In genomic region chr7:3448737-3449454, GRCm38 (mm10) we compare ENCODE assay signal across 9 mouse cellular contexts. TPM values are rescaled to one million over a fixed set of nuclear protein-coding genes. Genes with fewer than 3 reads are reported as not detected.
DNase-seq lines count a peak whose midpoint lies in the region; ATAC-seq and TF ChIP-seq lines count a peak whose summit lies in the region.
"Had no signal": no experiment of that assay in that cellular context is flagged by ENCODE, and none has a peak within 500 bp of the region (broad histone marks: within the 10 kb centered on the region; RNA-seq: fewer than 3 reads in every experiment).

No protein-coding gene starts in this region.

- H3K9ac ChIP-seq in heart, embryonic 12.5 days, result no peak overlapping the region
- H3K9ac ChIP-seq: embryonic facial prominence, embryonic 13.5 days had no signal

- no peaks in the 10 kb centered on the region for H3K27me3 ChIP-seq in embryonic facial prominence, embryonic 10.5 days (replicated peaks; ENCODE audit: low read depth, poor library complexity, severe bottlenecking)
- peaks cover 26% of the 10 kb centered on the region for H3K27me3 ChIP-seq in heart, embryonic 12.5 days (replicated peaks)

- TF ChIP-seq POLR2A in olfactory bulb, adult 2 months (IDR thresholded peaks at IDR 0.05; ENCODE audit: insufficient read depth, low read depth, low read length), result no peak

- no peak overlapping the region for H3K4me3 ChIP-seq in embryonic facial prominence, embryonic 10.5 days
- no peak overlapping the region for H3K4me3 ChIP-seq in heart, embryonic 12.5 days
- no peak overlapping the region for H3K4me3 ChIP-seq in olfactory bulb, adult 2 months (ENCODE audit: insufficient read depth, low read depth, low read length)
- H3K4me3 ChIP-seq: embryonic facial prominence, embryonic 13.5 days had no signal

- peak; percentile 63 for DNase-seq in 416B (ENCODE audit: low read depth)
- DNase-seq in adrenal gland, adult 8-10 months, result peak; percentile 52
- peak; percentile 85 for DNase-seq in embryonic facial prominence, embryonic 10.5 days (ENCODE audit: low spot score)
- DNase-seq in kidney, postnatal 14 days, result peak; percentile 74
- DNase-seq in lung, adult 18-20 months, result peak; percentile 28 to 38
- DNase-seq in thymus, postnatal 0 days (ENCODE audit: low spot score), result peak; percentile 33

- no peak for ATAC-seq in heart, embryonic 12.5 days (ENCODE audit: insufficient number of reproducible peaks, low FRiP score)

- peak; percentile 84 for TF ChIP-seq CTCF in olfactory bulb, adult 2 months (IDR thresholded peaks at IDR 0.05; ENCODE audit: insufficient read depth, low read depth, low read length)

- no peaks in the 10 kb centered on the region for H3K9me3 ChIP-seq in embryonic facial prominence, embryonic 10.5 days
- H3K9me3 ChIP-seq in heart, embryonic 12.5 days (replicated peaks), result no peaks in the 10 kb centered on the region
- H3K9me3 ChIP-seq: embryonic facial prominence, embryonic 13.5 days had no signal

- peak overlapping the region; percentile 41 for H3K4me2 ChIP-seq in heart, embryonic 12.5 days
- H3K4me2 ChIP-seq: embryonic facial prominence, embryonic 13.5 days had no signal

- WGBS in embryonic facial prominence, embryonic 10.5 days, result 22% methylated on average over 15 of the region's 15 CpGs
- WGBS in heart, embryonic 12.5 days, result 17% methylated on average over 15 of the region's 15 CpGs
- WGBS in olfactory bulb, adult 2 months, result 18% methylated on average over 15 of the region's 15 CpGs

- H3K4me1 ChIP-seq in embryonic facial prominence, embryonic 10.5 days, result no peaks in the 10 kb centered on the region
- H3K4me1 ChIP-seq in heart, embryonic 12.5 days (replicated peaks), result no peaks in the 10 kb centered on the region
- H3K4me1 ChIP-seq in olfactory bulb, adult 2 months (ENCODE audit: control insufficient read depth, insufficient read depth, low read length), result peaks cover 6% of the 10 kb centered on the region; the same call in 1 of the 2 replicates
- H3K4me1 ChIP-seq: embryonic facial prominence, embryonic 13.5 days had no signal

- no peak overlapping the region for H3K27ac ChIP-seq in embryonic facial prominence, embryonic 10.5 days (replicated peaks)
- no peak overlapping the region for H3K27ac ChIP-seq in heart, embryonic 12.5 days (ENCODE audit: poor library complexity, severe bottlenecking)
- no peak overlapping the region for H3K27ac ChIP-seq in olfactory bulb, adult 2 months (ENCODE audit: insufficient read depth, low read depth, low read length)
- H3K27ac ChIP-seq: embryonic facial prominence, embryonic 13.5 days had no signal

- H3K36me3 ChIP-seq in embryonic facial prominence, embryonic 10.5 days (replicated peaks), result no peaks in the 10 kb centered on the region
- H3K36me3 ChIP-seq in heart, embryonic 12.5 days, result no peaks in the 10 kb centered on the region
- H3K36me3 ChIP-seq: embryonic facial prominence, embryonic 13.5 days had no signal

RNA-seq across cellular contexts. Expression of gene Cacng6, which starts 24.9 kb away (rescaled TPM):
- under 1 TPM in 2 of 4 experiments, not detected in 2; 0.34 to 0.78 TPM for total RNA-seq in adrenal gland, adult 8-10 months (2022)
- polyA plus RNA-seq in embryonic facial prominence, embryonic 10.5 days (2016; fragmentation: Nextera tagmentation; extraction: Ambion mirVana), result 0.29 TPM in 1 of 2 replicates, not detected in the other
- polyA plus RNA-seq in heart, embryonic 12.5 days (2016; fragmentation: Nextera tagmentation; extraction: Ambion mirVana), result 23.1 and 23.5 TPM in 2 replicates
- polyA plus RNA-seq in olfactory bulb, adult 2 months (2012; ENCODE audit: insufficient read depth, insufficient read length, low replicate concordance, missing spikeins), result not detected in 2 replicates
- 0.13 and 0.26 TPM in 2 replicates for polyA plus RNA-seq in thymus, postnatal 0 days (2015; fragmentation: Nextera tagmentation; extraction: Ambion mirVana)

RNA-seq across cellular contexts. Expression of gene Tarm1, which starts 53.5 kb away (rescaled TPM):
- under 1 TPM in 3 of 4 experiments, not detected in 1; 0.24 to 0.90 (median 0.66) TPM for total RNA-seq in adrenal gland, adult 8-10 months (2022)
- polyA plus RNA-seq in embryonic facial prominence, embryonic 10.5 days (2016; fragmentation: Nextera tagmentation; extraction: Ambion mirVana), result not detected in 2 replicates
- polyA plus RNA-seq in heart, embryonic 12.5 days (2016; fragmentation: Nextera tagmentation; extraction: Ambion mirVana), result not detected in 2 replicates
- polyA plus RNA-seq in olfactory bulb, adult 2 months (2012; ENCODE audit: insufficient read depth, insufficient read length, low replicate concordance, missing spikeins), result not detected in 2 replicates
- 0.21 and 0.39 TPM in 2 replicates for polyA plus RNA-seq in thymus, postnatal 0 days (2015; fragmentation: Nextera tagmentation; extraction: Ambion mirVana)
- polyA plus RNA-seq: embryonic facial prominence, embryonic 13.5 days had no signal

RNA-seq across cellular contexts. Expression of gene Cacng8, which starts 58.4 kb away (rescaled TPM):
- 10 to 100 TPM in 2 of 4 experiments, 1 to 10 TPM in 2; 4.4 to 12.2 (median 7.4) TPM for total RNA-seq in adrenal gland, adult 8-10 months (2022)
- 8.5 and 11.4 TPM in 2 replicates for polyA plus RNA-seq in embryonic facial prominence, embryonic 10.5 days (2016; fragmentation: Nextera tagmentation; extraction: Ambion mirVana)
- polyA plus RNA-seq in heart, embryonic 12.5 days (2016; fragmentation: Nextera tagmentation; extraction: Ambion mirVana), result 1.6 and 1.9 TPM in 2 replicates
- not detected in 2 replicates for polyA plus RNA-seq in olfactory bulb, adult 2 months (2012; ENCODE audit: insufficient read depth, insufficient read length, low replicate concordance, missing spikeins)
- 0.35 and 0.73 TPM in 2 replicates for polyA plus RNA-seq in thymus, postnatal 0 days (2015; fragmentation: Nextera tagmentation; extraction: Ambion mirVana)

Comparison
In these comparisons a context has a peak if more than half of its experiments do, and no peak if none do; other contexts are left out.
1. DNase-seq: peak in every context shown above with its lines; median percentile 85 in embryonic facial prominence, embryonic 10.5 days; 74 in kidney, postnatal 14 days; 63 in 416B; 52 in adrenal gland, adult 8-10 months; 33 in lung, adult 18-20 months; 33 in thymus, postnatal 0 days.
2. RNA of gene Cacng6, which starts 24.9 kb away (polyA plus RNA-seq): 23.1 to 23.5 TPM in heart, embryonic 12.5 days; 0.29 TPM in embryonic facial prominence, embryonic 10.5 days, 0.13 to 0.26 TPM in thymus, postnatal 0 days and not detected in olfactory bulb, adult 2 months; every median in the first group is over 10 times any median in the second.